Mouse (Mus musculus) C2C12 (cell line): ENCODE measurements around the gene Pde6b. TPM values are rescaled to one million over a fixed set of nuclear protein-coding genes. Genes with fewer than 3 reads are reported as not detected.

Experiments
- H3K27me3 ChIP-seq: one replicate; pipeline ENCODE4 v1.6.1; 2011; ENCODE audit not compliant: control insufficient read depth, insufficient read depth, insufficient read length
- H3K36me3 ChIP-seq: one replicate; pipeline ENCODE4 v1.6.1; 2011; ENCODE audit not compliant: control insufficient read depth, insufficient read depth
- H3K4me3 ChIP-seq: one replicate; pipeline ENCODE4 v1.5.1; 2011; ENCODE audit warnings: mild to moderate bottlenecking, control low read depth; ENCODE audit not compliant: poor library complexity, insufficient read depth, severe bottlenecking
- H3K79me2 ChIP-seq: one replicate; pipeline ENCODE4 v1.6.1; 2011; ENCODE audit not compliant: control insufficient read depth, insufficient read depth
- H3K79me3 ChIP-seq: one replicate; pipeline ENCODE4 v1.6.1; 2011; ENCODE audit warnings: low read depth, control low read depth
- H3ac ChIP-seq: one replicate; pipeline ENCODE3; 2011; ENCODE audit warnings: low read depth; ENCODE audit not compliant: control insufficient read depth, insufficient read length
- CEBPB ChIP-seq: IDR thresholded peaks from one replicate; pipeline ENCODE4 v1.6.1; 2011; ENCODE audit warnings: low read depth, mild to moderate bottlenecking, control low read depth, moderate library complexity
- CTCF ChIP-seq: IDR thresholded peaks from one replicate; pipeline ENCODE4 v1.5.1; 2011; ENCODE audit not compliant: control insufficient read depth, insufficient read depth, insufficient read length
- FOSL1 ChIP-seq: IDR thresholded peaks from one replicate; pipeline ENCODE4 v1.8.0; 2011; ENCODE audit warnings: mild to moderate bottlenecking, low read length; ENCODE audit not compliant: poor library complexity, insufficient read depth, severe bottlenecking
- MAX ChIP-seq: IDR thresholded peaks from one replicate; pipeline ENCODE4 v1.6.1; 2011; ENCODE audit warnings: mild to moderate bottlenecking, control low read depth
- MYOD1 ChIP-seq: IDR thresholded peaks from one replicate; pipeline ENCODE4 v1.6.1; 2011; ENCODE audit warnings: low read depth; ENCODE audit not compliant: control insufficient read depth, insufficient read length
- MYOG ChIP-seq: IDR thresholded peaks from one replicate; pipeline ENCODE4 v1.6.1; 2011; ENCODE audit not compliant: control insufficient read depth, insufficient read length; ENCODE audit errors: extremely low read depth
- USF1 ChIP-seq: IDR thresholded peaks from one replicate; pipeline ENCODE4 v1.6.1; 2011; ENCODE audit warnings: low read depth, mild to moderate bottlenecking, control low read depth, moderate library complexity
- long read RNA-seq, 2 experiments: library from polyadenylated mRNA; unstranded; transcript quantifications; one replicate each; pipeline ENCODE4 v2.0.0; 2019 to 2020
- polyA plus RNA-seq: library from polyadenylated mRNA; unstranded; fragments of >200 nt; fragmentation: generic; extraction: Trizol; gene quantifications from one replicate; pipeline ENCODE4 v1.2.1, GENCODE M21; 2012; ENCODE audit warnings: missing spikeins

Gene Pde6b
- polyA plus RNA-seq: 0.01 TPM
- long read RNA-seq, experiment 1: 0 reads
- long read RNA-seq, experiment 2: 0 reads

- no peaks in the 10 kb centered on the region for H3K36me3 ChIP-seq
- no peaks in the 10 kb centered on the region for H3K79me2 ChIP-seq
- H3K4me3 ChIP-seq: no peak within 1 kb of the TSS
- no peaks in the 10 kb centered on the region for H3K27me3 ChIP-seq
- TF ChIP-seq MYOG: no peak
- TF ChIP-seq MYOD1: no peak
- TF ChIP-seq MAX: no peak
- no peak for TF ChIP-seq CEBPB
- no peak for TF ChIP-seq CTCF
- no peak for TF ChIP-seq USF1
- TF ChIP-seq FOSL1: no peak
- no peak within 1 kb of the TSS for H3ac ChIP-seq
- H3K79me3 ChIP-seq: no peaks in the 10 kb centered on the region
These were observed at the start of gene Pde6b for GRCm38 (mm10) chr5:108388201-108388600. TSS of gene Pde6b (plus strand) at chr5:108388391.

- H3K27me3 ChIP-seq: no peaks in the 10 kb centered on the region
- H3K79me3 ChIP-seq: no peaks in the 10 kb centered on the region
- peaks cover 8% of the 10 kb centered on the region for H3K36me3 ChIP-seq
- TF ChIP-seq USF1: no peak
- TF ChIP-seq MAX: no peak
- no peak for TF ChIP-seq CEBPB
- TF ChIP-seq MYOG: no peak
- TF ChIP-seq FOSL1: no peak
- no peak for TF ChIP-seq MYOD1
- TF ChIP-seq CTCF: no peak
- no peaks in the 10 kb centered on the region for H3K79me2 ChIP-seq
- no peak overlapping the region for H3K4me3 ChIP-seq
- H3ac ChIP-seq: no peak overlapping the region
These were observed 44.5 kb upstream of the Pde6b start for GRCm38 (mm10) chr5:108343680-108344170.

- H3K79me3 ChIP-seq: no peaks in the 10 kb centered on the region
- no peaks in the 10 kb centered on the region for H3K27me3 ChIP-seq
- no peak for TF ChIP-seq FOSL1
- TF ChIP-seq USF1: no peak
- TF ChIP-seq MYOD1: no peak
- no peak for TF ChIP-seq MYOG
- no peak for TF ChIP-seq CTCF
- TF ChIP-seq CEBPB: no peak
- no peak for TF ChIP-seq MAX
- no peak overlapping the region for H3K4me3 ChIP-seq
- no peak overlapping the region for H3ac ChIP-seq
- no peaks in the 10 kb centered on the region for H3K79me2 ChIP-seq
- peaks cover 3% of the 10 kb centered on the region for H3K36me3 ChIP-seq
These were observed 42.7 kb upstream of the Pde6b start for GRCm38 (mm10) chr5:108345313-108346071.

- Histone ChIP-seq H3ac (no peak overlapping the region), H3K79me2 (no peaks in the 10 kb centered on the region), H3K79me3 (no peaks in the 10 kb centered on the region), H3K36me3 (peaks cover 7% of the 10 kb centered on the region), H3K27me3 (no peaks in the 10 kb centered on the region), H3K4me3 (no peak overlapping the region)
- TF ChIP-seq CTCF (no peak), MYOD1 (no peak)
These were observed 40.3 kb upstream of the Pde6b start for GRCm38 (mm10) chr5:108347843-108348242.

GRCm38 (mm10) chr5:108349511-108350148, 38.6 kb upstream of the Pde6b start:
- Histone ChIP-seq H3ac (no peak overlapping the region), H3K79me2 (no peaks in the 10 kb centered on the region), H3K4me3 (no peak overlapping the region), H3K79me3 (no peaks in the 10 kb centered on the region), H3K27me3 (no peaks in the 10 kb centered on the region), H3K36me3 (peaks cover 7% of the 10 kb centered on the region)
- TF ChIP-seq FOSL1: no peak
- TF ChIP-seq MAX: no peak
- TF ChIP-seq MYOD1: no peak
- TF ChIP-seq MYOG: no peak
- TF ChIP-seq USF1: no peak
- TF ChIP-seq CEBPB: no peak
- TF ChIP-seq CTCF: no peak
